Mouse (Mus musculus): ENCODE data around the gene Gm21992. TPM values are rescaled to one million over a fixed set of nuclear protein-coding genes. Genes with fewer than 3 reads are reported as not detected.
"Not testable (repeated sequence)": the region's sequence is repeated elsewhere in the genome, so short reads cannot be mapped to it uniquely, and the experiment has no call there.

The Gm21992 gene
- total RNA-seq, 4 experiments from 2014 or later = 22.5 to 29.2 (median 26.0) TPM

DNA sequence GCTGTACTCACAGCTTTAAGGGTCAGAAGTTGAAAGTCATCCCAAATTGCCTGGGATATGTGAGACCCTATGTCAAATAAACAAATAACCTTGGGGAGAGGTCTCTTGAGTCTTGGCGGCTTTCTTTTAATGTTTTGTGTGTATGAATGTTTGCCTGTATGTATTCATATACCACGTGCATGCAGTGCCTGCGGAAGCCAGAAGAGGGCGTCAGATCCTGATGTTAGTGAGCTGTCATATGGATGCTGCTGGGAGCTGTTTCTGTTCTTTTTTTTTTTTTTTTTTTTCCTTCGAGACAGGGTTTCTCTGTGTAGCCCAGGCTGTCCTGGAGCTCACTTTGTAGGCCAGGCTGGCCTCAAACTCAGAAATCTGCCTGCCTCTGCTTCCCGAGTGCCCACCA, 1.6 kb upstream of the Gm21992 start:
- DNase-seq (ENCODE audit: low spot score in 2 of 2) = no peak

DNA sequence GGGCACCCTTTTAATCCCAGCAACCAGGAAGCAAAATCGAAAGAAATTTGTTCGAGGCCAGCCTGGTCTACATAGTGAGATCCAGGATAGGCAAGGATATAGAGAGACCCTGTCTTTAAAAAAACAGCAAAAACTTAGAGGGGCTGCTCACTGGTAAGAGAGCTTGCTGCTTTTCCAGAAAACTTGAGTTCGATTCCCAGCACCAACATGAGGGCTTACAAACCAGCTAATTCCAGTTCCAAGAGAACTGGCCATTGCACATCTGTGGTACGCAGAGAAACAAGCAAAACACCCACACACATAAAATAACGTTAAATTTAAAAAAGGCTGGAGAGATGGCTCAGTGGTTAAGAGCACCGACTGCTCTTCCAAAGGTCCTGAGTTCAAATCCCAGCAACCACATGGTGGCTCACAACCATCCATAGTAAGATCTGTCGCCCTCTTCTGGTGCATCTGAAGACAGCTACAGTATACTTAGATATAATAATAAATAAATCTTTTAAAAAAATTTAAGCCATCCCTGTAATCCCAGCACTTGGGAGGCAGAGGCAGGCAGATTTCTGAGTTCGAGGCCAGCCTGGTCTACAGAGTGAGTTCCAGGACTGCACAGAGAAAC, 1.0 kb upstream of the Gm21992 start:
- DNase-seq (ENCODE audit: low spot score in 2 of 2) = not testable (repeated sequence)

DNA sequence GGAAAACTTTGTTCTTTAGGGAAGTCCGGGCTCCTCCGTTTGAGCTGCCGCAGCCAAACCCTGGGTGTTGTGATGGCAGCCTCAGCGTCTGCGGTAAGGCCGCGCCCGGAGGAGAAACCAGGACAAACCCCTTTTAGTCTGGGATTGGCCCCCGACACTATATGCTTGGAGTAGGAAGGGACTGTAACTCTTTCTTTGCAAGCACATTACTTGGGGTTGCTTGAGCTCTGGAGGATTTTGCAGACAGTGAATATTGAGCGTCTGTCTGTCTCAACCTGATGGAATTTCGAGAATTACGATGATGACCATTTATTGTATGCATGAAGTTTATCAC, 464 bp upstream of the Gm21992 start:
- no peak for DNase-seq (ENCODE audit: low spot score in 2 of 2)

DNA sequence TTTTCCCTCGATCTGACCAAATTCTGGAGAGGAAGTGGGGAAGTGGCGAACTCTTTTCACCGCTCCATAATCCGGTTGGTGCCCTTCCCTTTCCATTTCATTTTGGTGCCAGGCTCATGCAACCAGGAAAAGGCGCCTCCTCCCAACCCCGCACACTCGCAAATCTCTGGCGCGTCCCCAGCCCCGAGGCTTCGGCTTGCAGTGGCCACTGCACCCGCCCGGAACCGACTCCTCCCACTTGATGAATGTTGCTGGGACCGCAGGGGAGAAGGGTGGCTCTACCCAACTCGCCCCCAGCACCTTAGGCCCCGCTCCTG, 708 bp downstream of the Gm21992 start:
- DNase-seq (ENCODE audit: low spot score in 2 of 2) = no peak

DNA sequence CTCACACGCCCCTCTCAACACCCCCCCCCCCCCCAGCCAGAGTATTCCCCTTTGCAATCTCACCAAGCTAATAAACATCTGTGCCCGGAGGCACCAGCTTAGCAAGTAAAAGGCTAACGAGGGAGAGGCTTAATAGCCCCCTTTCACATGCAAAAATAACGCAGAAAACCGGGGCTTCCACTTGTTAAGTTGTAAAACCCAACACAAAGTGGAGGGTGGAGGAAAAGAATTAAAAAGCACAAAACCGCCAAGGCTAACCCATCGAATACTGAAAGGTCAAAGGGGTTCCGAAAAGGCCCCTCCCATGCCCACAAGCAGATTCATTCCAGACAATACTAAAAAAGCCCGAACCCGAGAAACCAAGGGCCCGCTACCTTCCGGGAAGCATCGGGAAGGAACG, 1.1 kb downstream of the Gm21992 start:
- no peak for DNase-seq (ENCODE audit: low spot score in 2 of 2)

DNA sequence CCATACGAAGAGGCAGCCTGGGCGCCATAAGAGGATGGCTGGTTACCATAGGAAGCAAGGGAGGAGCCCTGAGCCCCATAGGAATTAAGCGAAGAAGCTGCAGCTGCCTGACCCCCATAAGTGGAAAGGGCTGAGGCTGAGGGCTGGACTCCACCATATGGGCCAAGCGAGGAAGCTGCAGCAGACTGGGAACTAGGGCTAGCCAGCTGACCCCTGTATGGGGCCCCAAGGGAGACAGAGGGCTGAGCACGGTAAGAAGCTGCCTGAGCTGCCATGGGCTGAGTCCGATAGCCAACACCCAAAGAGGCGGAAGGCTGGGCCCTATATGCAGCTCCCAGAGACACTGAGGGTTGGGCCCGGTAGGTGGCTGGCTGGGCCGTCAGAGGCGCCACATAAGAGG, 8.1 kb downstream of the Gm21992 start:
- DNase-seq (ENCODE audit: low spot score in 2 of 2) = no peak

DNA sequence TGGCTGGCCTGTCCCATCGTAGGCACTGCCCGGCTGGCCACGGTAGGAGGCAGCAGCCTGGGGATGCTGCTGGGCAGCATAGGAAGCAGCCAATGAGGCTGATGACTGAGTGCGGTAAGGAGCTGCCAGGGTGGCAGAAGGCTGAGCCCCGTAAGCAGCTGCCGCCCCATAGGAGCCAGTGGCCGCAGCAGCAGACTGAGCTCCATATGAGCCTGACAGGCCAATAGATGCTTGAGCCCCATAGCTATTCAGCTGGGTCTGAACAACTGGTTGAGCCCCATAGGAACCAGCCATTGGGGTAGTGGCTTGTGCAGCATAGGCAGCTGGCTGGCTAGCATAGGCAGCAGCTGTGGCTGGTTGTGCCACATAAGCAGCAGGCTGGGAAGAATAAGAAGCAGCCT, 8.7 kb downstream of the Gm21992 start:
- DNase-seq (ENCODE audit: low spot score in 2 of 2) = no peak

DNA sequence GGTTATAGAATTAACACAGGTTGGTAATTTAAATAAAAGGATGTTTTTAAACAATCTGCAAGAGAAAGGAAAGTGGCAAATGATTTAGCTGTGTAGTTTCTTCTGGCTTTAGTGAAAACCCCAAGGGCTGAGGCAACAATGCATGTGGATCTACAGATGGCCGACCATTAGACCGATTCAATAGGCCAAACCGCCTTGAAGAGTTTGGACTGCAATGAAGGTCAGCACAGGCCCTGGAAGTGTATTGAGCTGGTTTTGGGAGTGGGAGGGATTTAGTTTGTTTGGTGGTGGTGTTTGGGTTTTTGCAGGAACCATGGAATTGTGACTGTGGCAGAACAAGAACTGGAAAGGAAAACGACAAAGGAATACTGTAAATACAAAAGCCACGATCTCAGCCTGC, 12.3 kb downstream of the Gm21992 start:
- no peak for DNase-seq (ENCODE audit: low spot score in 2 of 2)

DNA sequence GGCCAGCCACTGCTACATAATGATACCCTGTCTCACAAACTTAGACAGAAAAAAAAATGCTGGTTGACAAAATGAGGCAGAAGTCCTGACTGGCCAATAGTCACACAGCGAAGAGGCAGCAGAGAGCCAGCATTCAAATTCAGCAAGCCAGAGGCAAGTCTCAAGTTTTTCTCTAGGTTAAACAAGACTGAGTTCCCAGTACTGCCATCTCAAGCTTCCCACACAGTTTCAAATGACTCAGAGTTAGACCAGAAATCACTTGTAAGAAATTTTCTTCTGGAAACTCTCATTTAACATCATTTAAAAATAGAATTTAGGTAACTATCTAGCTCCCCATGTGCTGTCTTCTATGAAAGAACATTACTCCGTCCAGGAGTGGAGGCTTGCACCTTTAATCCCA, 13.6 kb downstream of the Gm21992 start:
- DNase-seq (ENCODE audit: low spot score in 2 of 2) = no peak

DNA sequence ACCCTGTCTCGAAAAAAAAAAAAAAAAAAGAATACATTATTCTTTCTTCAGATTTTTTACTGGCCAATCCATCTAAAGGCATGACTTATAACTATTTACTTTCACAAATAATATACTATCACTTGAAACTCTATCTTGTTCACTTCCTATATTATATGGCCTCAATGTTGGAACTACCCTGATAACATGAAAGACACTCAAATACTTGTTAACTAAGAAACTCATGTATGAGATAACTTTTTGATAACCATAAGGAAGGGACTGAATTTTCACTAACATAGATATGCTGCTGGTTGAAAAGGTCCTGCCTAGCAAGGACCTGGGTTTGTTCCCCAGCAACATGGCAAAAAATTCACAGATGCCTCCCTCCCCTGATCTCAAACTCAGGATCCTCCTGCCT, 15.5 kb downstream of the Gm21992 start:
- no peak for DNase-seq (ENCODE audit: low spot score in 2 of 2)

DNA sequence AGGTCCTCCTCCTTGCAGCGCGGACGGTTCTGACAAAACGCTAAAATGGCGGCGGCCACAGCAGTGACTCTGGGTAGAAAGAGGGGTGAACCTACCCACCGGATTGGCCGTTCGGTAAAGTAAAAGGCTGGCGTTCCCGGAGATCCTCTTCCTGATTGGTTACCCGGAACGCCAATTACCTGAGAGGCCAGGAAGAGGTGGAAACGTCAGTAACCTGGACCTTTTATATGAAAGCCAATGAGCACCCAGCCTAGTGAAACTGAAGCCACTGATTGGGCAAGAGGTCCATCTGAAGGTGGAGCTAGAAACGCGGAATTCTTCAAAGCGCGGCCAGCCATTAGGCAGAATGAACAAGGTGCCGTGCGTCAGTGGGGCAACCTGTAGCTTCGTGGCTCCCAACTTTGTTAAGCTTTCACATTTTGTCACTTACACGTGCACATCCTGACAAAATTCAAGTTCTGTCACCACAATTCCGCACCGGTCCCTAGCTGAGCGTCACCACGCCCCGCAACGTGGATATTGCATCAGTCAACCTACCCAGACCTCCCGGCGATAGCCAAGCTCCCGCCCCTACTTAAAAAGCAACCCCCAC, 17.5 kb downstream of the Gm21992 start, which contains the start of gene Rbm4:
Rbm4 (minus strand) TSS at position 71 of the 592 bp plus-strand sequence.
- DNase-seq (ENCODE audit: low spot score in 2 of 2) = peak; percentile 98 to 99

DNA sequence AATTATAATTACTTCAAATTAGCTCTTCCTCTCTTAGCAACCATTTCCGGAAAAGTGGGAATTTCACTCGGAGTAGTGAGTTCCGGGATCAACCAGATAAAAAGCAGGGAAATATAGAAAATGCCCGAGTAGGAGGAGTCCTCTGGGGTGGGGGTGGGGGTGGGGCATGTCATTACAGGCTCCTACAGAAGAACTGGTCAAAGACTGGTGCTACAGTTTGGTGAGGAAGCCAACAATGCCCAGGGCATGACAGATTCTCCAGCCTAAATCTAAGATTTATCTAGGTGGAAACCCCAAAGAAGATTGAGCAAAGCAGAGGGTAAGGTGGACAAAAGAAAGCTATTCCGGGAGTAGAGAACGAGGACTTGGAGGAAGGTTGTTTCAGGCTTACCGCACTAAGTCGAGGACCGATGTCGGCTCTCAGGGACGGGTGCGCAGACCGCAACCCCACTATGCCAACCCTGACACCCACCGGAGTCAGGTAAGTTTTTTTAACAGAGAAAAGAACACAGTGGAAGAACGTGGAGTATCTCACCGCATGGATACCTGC, 18.1 kb downstream of the Gm21992 start:
- DNase-seq (ENCODE audit: low spot score in 2 of 2) = no peak

DNA sequence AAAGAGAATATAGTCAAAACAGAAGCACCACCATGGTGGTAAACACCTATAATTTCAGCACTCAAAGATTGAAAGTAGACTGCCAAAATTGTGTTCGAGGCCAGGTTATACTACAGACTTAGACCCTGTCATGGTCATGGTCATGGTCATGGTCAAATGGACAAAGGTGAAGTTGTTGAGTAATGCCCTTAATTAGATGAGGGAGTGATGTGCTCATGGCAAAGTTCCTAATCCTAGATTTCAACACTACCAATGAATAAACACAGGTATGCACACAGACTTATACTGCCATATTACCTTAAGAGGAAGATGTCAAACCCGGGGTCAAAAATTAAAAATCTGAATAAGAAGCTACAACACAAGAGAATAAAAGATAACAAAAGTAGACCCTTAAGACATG, 25.1 kb downstream of the Gm21992 start:
- DNase-seq (ENCODE audit: low spot score in 2 of 2) = no peak

DNA sequence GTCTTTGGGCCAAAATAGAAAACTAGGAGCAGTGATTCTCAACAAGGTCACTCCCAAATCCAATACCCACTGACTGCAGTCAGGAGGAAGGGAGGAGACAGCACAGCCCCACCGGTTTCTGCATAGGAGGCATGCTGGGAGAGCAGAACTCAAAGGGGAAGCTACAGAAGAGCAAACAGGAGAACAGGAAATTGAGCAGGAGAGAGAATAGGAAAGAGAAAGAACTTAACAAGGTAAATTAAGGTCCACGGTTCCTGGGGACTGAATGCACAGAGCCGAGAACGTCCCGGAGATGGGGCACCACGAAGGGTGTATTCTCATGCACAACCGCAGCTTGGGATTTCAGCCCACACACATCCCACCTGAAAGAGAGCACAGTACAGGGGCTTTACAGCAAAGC, 26.2 kb downstream of the Gm21992 start:
- DNase-seq (ENCODE audit: low spot score in 2 of 2) = no peak

DNA sequence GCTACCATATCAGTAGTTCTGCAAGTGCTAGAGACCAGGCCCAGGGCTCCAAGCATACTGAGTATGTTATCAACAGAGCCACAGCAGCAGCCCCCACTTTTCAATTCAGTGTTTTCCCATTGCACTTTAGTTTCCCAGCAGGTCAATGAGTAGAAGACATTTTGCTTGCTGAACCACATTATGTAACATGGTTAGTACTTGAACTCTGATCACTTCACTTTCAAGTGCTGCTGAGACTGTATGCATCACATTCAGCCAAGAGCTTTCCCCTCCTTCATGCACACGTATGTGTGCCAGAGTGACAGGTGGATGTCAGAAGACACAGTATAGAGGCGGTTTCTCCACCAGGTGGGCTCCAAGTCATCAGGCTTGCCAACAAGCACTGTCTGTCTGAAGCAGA, 28.5 kb downstream of the Gm21992 start:
- no peak for DNase-seq (ENCODE audit: low spot score in 2 of 2)

DNA sequence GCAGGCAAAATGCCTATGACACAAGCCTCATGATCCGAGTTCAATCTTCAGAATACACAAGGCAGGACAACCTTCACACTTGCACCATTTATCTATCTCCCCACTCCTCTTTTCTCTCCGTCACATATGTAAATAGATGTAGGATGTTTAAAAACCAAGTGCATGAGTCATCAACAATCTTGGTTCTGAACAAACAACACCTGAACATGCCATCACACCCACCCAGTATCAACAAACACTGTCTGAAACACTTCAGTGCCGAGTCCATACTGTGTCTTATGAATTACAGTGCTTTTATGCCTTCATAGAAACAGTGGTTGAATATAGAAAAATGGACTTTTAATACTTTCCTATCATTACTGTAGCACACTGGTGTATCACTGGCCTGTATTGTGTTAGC, 38.6 kb downstream of the Gm21992 start:
- no peak for DNase-seq (ENCODE audit: low spot score in 2 of 2)

DNA sequence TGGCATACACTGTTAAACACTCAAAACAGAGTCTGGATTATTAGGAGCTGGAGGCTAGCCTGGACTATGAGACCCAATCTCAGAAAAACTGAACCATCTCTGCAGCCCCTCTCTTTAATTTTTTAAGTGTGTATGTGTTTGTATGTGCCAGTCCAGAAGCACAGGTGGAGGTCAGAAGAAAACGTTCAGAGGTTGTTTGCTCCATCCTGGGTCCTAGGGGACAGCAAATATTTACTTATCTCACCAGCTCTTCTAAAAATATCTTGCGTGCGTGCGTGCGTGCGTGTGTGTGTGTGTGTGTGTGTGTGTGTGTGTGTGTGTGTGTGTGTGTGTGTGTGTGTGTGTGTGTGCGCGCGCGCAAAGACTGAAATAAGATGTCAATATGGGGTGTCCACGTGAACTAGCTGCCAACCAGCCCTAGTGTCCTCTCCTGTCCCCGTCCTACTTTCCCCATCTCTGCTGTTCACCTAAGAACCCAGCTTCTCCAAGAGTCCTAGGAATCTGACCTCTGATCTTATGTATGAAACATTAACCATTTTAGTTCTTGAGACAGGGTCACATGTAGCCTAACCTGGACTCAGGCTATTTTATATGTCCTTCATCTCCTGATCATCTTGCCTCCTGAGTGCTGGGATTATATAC, 43.8 kb downstream of the Gm21992 start:
- DNase-seq (ENCODE audit: low spot score in 2 of 2) = no peak

DNA sequence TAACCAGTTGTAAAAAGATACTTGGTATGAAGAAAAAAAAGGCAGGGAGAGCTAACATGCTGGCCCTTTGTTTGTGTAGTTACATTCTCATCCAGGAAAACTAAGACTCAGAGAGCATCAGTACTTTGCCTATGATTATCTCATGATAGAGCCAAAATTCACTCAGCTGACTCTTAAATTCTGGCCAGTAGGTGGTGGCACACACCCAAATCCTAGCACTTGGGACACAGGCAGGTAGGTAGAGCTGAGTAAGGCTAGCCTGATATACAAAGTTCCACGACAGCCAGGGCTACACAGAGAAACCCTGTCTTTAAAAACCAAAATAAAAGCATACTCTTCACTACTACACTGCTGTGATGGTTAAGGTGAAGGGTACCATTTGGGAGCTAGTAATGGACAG, 48.5 kb downstream of the Gm21992 start:
- no peak for DNase-seq (ENCODE audit: low spot score in 2 of 2)

DNA sequence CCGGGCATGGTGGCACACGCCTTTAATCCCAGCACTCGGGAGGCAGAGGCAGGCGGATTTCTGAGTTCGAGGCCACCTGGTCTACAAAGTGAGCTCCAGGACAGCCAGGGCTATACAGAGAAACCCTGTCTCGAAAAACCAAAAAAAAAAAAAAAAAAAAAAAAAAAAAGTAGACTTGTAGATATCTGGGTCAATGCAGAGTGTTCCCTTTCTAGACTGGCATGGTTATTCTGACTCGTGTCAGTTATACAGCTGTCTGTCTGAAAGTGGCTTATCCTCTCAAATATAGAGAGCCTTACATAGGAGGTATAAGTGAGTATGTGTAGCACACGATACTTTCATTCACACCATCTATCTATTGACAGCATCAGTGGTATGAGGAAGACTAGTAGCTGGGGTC, 50.9 kb downstream of the Gm21992 start:
- DNase-seq (ENCODE audit: low spot score in 2 of 2) = not testable (repeated sequence)

DNA sequence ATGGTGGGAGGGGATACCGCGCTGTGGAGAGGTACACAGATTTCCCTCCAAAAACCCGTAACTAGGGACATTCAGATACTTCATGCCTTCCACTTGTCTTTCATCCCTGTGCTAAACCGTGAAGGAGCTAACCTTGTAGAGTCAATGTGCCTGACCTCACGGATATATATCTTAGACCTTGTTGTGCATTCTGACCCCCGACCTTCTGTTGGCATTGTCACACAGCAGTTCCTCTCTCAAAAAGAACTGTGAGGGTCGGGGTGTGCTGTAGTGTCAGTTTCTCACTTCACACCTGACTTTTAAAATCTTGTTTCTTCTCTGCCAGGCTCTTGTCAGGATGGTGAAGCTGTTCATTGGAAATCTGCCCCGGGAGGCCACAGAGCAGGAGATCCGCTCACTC, 54.5 kb downstream of the Gm21992 start:
- no peak for DNase-seq (ENCODE audit: low spot score in 2 of 2)

DNA sequence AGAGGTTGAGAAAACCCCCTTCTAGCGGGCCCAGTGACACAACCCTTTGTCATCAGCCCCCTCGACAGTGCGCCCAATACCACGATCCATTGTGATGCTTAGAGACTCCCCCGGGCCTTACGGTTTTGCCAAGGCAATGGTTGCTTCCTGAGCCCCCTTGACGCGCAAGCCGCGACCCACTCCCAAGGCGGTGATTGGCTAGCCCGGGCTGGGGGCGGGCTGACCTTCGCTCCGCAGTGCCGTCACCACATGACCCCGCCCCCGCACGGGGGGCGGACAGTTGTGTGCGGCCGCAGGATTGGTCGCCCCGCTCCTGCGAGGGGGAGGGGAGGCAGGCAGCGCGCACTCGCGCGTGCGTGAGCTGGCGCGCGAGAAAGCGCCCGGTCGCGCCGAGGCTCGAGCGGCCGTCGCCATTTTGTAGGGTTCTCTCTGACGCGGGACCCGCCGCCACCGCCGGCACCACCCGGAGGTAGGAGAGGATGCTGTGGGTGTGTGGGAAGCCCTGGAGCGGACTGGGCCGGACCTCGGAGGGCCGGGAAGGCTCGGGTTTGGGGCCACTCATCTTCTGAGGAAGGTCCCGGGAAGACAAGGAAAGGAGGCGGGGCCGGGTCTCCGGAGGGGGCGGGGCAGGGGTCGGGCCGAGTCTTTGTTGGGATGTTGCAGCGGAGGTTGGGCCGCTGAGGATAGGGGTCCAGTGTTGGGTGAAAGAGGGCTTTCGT, 55.1 kb downstream of the Gm21992 start, which contains the start of gene Rbm4b:
Rbm4b (plus strand) TSS at position 305 of the 719 bp plus-strand sequence.
- peak; percentile 94 to 96 for DNase-seq (ENCODE audit: low spot score in 2 of 2)

DNA sequence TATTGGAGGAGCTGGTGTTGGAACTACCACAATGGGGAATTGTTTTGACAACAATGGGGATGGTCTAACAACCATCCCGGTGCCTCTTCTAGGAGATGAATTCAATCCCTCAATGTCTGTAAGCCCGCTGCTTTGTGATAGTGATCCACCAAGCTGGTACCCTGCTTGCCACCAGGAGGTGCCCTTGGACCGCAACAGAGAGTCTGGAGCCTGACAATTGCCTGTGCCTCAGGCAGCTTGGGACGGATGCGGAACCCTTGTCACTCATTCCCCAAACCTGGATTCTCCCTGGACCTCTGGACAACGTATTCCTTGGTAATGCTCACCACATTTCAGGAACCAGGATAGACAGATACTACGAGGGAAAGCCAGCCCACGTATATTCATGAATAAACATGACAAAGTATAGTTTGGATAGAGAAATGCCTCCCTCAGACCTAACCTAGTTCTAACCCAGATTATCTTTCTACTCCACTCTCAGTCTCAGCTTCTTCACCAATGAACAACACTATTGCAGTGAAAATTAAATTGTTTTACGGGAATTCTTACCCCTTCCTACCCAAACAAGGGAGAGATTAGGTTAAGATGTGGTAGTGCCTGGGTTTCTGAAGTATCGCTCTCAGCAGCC, 55.7 kb downstream of the Gm21992 start:
- DNase-seq (ENCODE audit: low spot score in 2 of 2) = peak; percentile 89 to 90
